Mouse (Mus musculus) right cerebral cortex, adult 2 months (tissue): ENCODE data around the gene Gng8.
A peak's percentile ranks its signal among the peaks of the same experiment; 100 is the strongest.

Source experiments
- DNase-seq, 2 experiments: peaks; one replicate each; pipeline ENCODE4 v3.0.0; 2021 to 2022; ENCODE audit warnings: low spot score in 2 of 2

Gene Gng8

GRCm38 (mm10) chr7:16876006-16876405 is 15.6 kb upstream of the Gng8 start:
- no peak for DNase-seq

GRCm38 (mm10) chr7:16876608-16877007 is 15.0 kb upstream of the Gng8 start:
- DNase-seq = no peak

- no peak for DNase-seq
These were observed 13.9 kb upstream of the Gng8 start for GRCm38 (mm10) chr7:16877717-16878116.

GRCm38 (mm10) chr7:16879796-16880547 is 11.6 kb upstream of the Gng8 start:
- DNase-seq = no peak

- DNase-seq = no peak
These were observed 11.0 kb upstream of the Gng8 start for GRCm38 (mm10) chr7:16880615-16881014.

GRCm38 (mm10) chr7:16883162-16883561 is 8.4 kb upstream of the Gng8 start:
- no peak for DNase-seq

- no peak for DNase-seq
These were observed 7.3 kb upstream of the Gng8 start for GRCm38 (mm10) chr7:16884334-16884733.

- no peak for DNase-seq
These were observed 6.3 kb upstream of the Gng8 start for GRCm38 (mm10) chr7:16885271-16885776.

- no peak for DNase-seq
These were observed 5.7 kb upstream of the Gng8 start for GRCm38 (mm10) chr7:16885905-16886304.

- DNase-seq = no peak
These were observed 1.1 kb upstream of the Gng8 start for GRCm38 (mm10) chr7:16890536-16890935.

GRCm38 (mm10) chr7:16890944-16891343 is 642 bp upstream of the Gng8 start:
- DNase-seq = no peak

- DNase-seq = no peak
These were observed 755 bp downstream of the Gng8 start for GRCm38 (mm10) chr7:16892352-16892730.

GRCm38 (mm10) chr7:16893612-16894011 is 2.0 kb downstream of the Gng8 start:
- DNase-seq = no peak

GRCm38 (mm10) chr7:16894279-16894678 is 2.7 kb downstream of the Gng8 start:
- no peak for DNase-seq

- peak; percentile 68 to 78 for DNase-seq
These were observed 3.4 kb downstream of the Gng8 start for GRCm38 (mm10) chr7:16895000-16895399.

- DNase-seq = no peak
These were observed 3.9 kb downstream of the Gng8 start for GRCm38 (mm10) chr7:16895511-16895910.

GRCm38 (mm10) chr7:16900526-16900925 is 8.9 kb downstream of the Gng8 start:
- no peak for DNase-seq

GRCm38 (mm10) chr7:16903439-16903955 is 11.9 kb downstream of the Gng8 start:
- no peak for DNase-seq

GRCm38 (mm10) chr7:16904120-16904675 is 12.6 kb downstream of the Gng8 start:
- no peak for DNase-seq

GRCm38 (mm10) chr7:16905491-16906021 is 14.0 kb downstream of the Gng8 start:
- no peak for DNase-seq

- no peak for DNase-seq
These were observed 14.7 kb downstream of the Gng8 start, which contains the start of gene Ptgir for GRCm38 (mm10) chr7:16906281-16906680. Gene Ptgir (plus strand): TSS chr7:16906490.

GRCm38 (mm10) chr7:16906889-16907559 is 15.4 kb downstream of the Gng8 start:
- no peak for DNase-seq
